Mouse (Mus musculus) c-Kit-negative CD71-positive TER-119-positive erythroid progenitor cells, embryonic 14.5 days (primary cell): ENCODE data around the gene Sh3bp4.

Experiments used
- DNase-seq: peaks from one replicate; pipeline ENCODE4 v3.0.0-alpha.2; 2013; ENCODE audit warnings: low read depth, low spot score

The Sh3bp4 gene

DNA sequence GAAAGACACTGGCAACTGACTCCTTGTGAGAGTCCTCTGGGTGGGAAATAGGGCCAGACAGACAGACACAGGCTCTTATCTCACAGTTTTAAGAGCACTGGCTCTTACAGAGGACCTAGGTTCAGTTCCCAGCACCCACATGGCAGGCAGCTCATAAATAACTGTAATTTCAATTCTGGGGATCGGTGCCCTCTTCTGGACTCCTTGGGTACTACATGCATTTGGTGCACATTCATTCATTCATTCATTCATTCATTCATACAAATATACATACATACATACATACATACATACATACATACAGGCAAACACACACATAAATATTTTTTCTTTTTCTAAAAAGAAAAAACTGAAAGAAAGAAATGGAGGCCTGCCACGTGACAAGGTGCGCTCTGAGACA, 56.9 kb downstream of the Sh3bp4 start:
- DNase-seq, result no peak

DNA sequence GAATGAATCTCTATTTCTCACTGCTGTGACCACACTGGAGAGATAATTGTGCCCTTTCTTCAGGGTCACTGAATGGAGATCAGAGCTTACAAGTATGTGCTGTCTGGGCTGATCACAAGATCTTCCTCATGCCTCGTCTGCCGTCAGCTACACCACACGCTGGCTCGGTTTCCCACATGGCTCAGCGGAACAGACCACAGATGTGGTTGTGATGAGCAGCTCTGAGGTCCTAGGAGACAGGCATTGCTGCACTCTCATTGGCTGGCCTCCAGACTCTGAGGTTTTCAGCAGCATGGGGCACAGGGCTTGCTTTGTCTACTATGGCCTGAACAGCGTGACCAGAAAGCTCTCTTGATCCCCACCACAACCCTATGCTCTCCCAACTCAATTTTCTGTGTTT, 60.2 kb downstream of the Sh3bp4 start:
- no peak for DNase-seq

DNA sequence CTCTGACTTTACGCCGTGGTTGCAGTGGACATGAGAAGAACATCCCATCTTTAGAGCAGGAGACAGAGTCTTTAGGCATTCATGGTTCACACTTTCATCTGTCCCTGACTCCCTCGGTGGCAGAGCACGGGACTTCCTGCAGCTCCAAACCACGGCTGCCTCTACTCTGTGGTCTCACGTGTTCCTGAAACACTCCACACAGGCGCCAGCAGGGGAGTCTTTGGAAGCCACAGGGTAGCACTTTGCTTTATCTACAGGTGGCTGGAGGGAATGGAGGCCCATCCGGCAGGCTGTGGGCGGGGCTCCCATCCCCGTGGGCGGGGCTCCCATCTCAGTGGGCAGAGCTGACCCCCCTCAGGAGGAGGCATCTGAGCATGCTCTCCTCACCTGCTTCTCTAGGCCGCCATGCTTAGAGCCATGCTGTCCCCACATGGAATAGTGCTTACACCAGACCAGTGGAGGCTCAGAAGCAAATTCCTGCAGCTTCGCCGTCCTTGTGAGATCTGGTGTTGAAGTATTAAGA, 60.9 kb downstream of the Sh3bp4 start:
- no peak for DNase-seq

DNA sequence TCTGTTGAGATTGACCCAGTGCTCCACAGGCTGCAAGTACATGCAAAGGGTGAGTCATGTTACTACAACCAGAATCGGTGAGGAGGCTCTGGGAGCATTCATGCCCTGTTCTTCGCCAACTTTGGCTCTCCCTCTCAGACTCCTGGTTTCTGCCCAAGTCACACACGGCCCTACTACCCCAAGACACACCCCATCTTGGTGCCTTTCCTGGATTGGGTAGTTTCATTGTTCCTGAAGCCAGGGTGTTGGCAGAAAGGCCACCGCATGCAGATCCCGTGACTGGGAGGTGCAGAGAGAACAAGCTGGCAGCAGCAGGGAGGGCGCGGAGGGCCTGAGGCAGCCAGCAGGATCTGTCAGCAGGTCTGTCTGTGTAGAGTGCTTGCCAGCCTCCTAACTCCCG, 61.5 kb downstream of the Sh3bp4 start:
- no peak for DNase-seq

DNA sequence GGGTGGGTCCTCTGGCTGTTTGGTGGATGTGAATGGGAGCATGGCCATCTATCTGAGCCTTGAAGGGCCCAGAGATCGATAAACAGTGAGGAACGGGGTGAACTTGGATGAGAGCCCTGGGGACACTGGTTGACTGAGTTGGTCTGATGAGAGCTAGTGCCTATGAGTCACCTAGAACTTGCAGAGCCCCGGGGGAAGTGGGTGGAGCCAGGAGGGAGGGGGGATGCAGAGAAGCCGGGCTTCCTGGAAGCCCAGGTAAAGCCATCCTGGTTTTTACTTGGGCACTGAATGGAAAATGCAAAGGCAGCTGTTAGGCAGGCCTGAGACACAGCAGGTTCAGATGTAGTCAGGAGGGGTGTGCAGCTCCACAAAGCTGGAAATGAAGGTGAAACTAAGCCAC, 63.1 kb downstream of the Sh3bp4 start:
- no peak for DNase-seq

DNA sequence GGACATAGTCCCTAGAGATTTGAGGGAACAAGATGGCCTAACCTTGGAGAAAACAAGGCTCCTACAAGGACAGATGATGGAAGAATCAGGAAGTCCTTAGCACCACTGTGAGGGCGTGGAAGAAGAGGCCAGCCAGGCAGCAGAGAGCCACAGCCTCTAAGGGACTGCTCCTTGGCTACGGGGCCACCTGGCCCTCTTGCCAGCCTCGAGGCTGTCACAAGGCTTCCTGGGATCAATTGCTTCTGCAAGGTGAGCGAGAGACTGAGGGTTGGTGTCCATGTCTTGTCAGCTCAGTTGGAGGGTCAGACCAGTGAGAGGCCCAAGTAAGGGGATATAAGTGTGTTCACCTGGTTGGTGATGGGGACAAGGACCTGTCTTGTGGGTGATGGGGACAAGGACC, 63.5 kb downstream of the Sh3bp4 start:
- no peak for DNase-seq

DNA sequence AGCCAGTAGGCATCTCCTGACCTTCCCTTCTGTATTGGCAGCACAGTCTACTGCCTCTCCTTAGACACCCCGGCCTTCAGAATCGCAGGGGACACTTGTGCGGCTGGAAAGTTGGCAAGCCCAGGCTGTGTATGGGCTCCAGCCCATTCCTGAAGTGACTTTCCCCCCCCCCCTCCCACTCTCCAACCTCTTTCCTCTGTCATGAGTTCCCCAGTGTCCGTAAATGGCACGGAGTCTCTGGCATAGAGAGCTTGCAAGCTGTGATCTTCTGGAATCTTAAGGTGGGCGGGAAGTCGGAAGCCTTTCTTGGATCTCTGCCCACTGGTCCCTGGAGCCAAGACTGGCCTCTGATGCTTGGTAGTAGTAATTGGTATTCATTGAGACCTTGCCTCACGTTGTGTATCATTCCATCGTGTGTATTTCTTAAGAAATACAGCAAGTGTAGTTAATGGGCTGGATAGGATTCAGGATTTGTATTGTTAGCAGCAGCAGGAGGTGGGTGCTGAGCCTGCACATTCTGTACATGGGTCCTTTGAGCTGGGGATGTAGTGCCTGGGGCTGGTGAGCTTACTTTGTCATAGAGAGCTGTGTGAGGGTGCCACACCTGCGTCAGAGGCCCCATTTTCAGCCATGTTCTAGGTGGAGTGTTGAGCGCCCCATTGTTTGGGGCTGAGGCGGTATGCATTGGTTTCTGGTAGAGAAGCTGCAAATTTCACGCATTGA, 66.0 kb downstream of the Sh3bp4 start:
- no peak for DNase-seq

DNA sequence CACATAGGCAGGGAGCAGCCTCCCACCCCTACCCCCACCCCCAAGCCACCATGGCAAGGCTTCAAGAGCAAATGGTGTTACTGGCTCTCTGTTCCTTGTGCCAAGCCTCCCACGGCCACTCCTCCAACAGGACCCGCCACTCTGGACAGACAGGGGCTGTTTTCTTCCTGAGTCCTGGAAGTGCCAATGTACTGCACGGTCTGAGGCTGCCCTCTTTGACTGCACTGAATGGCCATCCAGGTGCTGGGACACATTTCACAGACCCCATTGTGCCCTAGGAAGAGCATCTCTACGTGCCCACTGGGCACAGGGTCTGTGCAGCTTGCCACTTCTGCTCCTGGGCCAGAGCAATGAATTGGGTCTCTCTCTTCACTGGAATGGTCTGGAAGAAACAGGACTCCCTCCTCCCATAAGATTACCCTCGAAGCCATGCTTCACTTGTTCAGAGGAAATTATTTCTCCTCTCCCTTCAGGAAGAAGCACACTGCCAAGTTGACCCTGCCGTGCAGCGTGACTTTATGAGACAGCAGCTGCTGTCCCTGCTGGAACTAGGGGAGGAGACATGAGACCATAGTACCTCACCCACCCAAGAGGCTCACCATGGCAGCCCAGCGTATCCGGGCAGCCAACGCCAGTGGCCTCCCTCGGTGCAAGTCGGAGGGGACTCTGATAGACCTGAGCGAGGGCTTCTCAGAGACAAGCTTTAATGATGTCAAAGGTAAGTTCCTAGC, 67.0 kb downstream of the Sh3bp4 start:
- DNase-seq, result no peak

DNA sequence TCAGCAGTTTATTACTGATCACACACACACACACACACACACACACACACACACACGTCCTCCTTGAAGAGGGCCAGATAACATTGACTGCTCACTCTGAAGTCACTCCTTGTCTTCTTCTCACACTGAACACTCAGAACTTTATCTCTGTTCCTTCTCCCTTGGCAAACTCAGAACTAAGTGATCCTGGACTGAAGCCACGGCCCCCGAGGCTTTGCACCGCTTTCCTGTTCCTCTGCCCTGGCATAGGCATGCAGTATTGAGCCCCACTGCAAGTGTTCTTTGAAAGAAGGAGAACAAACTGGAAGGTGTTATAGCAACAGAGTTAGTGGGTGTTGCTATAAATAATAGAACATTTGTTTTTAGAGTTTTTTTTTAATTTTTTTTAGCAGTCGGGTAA, 68.1 kb downstream of the Sh3bp4 start:
- DNase-seq, result no peak

DNA sequence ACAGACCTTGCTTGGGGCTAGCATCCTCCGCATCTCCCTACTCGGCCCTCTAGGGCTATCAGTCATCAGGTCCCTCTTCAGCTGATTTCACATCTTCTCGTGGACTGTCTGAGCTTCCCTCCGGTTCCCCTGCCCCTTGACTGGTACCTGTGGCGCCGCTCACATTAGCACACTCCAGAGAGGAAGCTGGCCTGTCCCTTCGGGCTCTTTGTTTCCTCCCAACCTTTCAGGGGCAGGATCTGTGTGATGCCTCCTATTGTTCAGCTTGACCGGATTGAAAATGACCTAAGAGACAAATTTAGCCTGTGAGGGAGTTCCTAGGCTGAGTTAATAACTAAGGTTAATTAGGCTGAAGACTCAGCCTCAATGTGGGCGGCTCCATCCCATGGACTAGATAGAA, 69.9 kb downstream of the Sh3bp4 start:
- DNase-seq, result no peak

DNA sequence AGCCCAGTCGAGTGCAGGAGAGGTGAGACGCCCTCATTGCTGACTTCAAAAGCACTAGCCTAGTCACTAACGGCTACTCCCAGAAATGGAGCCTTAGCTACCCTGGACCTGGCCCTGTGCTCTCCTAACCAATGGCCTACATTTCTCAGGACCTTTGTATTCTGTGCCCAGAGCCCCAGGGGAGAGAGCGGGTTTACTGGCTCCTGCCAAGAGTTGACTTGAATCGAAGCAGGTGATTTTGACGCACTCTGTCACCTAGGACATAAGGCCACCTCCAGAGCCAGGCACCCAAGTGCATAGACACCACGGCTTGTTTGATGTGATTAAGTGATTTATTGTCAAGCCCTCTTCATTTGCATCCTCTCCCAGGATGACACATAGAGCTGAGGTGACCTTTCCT, 80.9 kb downstream of the Sh3bp4 start:
- DNase-seq, result no peak

DNA sequence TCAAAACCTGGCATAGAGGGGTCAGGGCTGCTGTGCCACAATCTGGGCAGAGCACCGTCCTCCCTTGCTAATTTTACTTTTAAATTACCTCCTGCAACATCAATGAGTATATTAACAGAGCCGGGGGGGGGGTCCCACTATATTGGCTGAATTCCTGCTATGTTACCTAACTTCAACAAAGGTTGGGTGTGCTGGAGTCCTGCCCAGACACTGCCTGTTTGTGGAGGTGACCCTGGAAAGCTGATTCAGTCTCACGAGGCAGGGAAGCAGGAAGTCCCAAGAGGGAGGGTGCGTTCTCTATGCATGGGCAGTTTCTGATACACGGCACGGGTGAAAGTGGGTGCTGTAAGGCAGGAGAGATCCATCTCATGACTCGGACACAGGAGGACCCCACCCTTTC, 82.4 kb downstream of the Sh3bp4 start:
- no peak for DNase-seq

DNA sequence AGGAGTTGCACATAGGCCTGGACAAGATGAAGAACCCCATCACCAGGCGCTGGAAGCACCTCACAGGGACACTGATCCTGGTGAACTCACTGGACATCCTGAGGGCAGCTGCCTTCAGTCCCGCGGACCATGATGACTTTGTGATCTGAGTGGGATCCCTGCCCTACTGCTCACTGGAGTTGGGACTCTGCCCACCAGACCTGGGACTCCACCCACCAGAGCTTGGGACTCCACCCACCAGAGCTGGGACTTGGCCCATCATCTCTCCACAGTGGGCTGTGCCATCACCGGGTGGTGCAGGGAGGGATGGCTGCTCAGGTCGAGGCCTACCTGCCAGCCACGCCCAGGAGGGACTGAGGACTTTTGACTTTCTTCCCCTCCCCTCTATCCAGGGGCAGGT, 83.0 kb downstream of the Sh3bp4 start:
- no peak for DNase-seq

DNA sequence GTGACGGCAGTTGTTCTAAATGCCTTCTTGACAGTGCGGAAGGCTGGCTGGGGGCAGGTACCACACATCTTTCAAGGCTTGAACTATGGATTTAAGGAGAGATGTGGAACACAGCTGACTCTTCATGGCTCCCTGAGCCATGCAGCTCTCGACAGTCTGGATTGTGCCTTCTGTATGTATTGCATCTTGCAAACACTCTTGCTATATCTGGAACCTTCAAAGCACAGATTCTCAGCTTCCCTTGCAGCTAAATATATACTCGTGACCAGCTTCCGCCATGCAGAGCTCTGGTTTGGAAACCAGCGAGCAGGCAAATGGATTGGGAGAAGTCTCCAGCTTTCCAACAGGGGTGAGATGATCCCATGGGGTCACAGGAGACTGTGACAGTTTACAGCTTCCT, 93.3 kb downstream of the Sh3bp4 start:
- DNase-seq, result no peak

DNA sequence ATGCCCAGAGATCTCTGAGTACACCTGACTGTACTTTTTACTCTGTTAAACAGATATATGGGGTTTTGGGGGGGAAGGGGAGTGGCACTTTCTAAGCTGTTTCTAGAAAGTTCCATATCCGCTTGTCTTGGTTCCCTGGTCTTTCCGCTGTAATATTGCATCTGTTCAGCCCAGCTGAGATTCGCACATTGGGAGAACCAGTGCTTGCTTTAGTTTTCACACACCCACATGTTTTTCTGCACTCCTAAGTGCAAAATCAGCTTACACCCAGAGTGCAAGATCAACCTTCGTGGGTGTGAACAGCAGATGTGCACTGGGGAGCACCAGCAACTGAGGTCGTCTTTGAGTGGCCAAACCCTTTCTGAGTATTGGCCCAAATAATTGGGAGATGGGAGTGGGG, 94.1 kb downstream of the Sh3bp4 start:
- no peak for DNase-seq

DNA sequence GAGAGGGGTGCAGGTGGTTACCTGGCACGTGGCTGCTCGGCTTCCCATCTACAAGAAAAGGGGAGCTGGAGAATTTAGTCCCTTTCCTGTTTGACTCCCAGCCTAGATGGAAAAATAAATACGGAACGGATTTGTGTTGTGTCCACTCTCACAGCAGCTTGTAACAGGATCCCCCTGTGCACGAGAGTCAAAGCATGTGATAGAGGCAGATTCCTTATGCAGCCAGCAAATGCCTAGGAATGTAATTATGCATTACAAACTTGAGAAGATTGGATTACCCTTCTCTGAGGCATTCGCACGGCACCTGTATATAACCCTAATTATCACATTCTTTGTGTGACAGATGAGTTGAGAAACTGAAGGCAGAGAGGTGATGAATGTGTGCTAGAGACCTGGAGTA, 94.5 kb downstream of the Sh3bp4 start:
- no peak for DNase-seq

DNA sequence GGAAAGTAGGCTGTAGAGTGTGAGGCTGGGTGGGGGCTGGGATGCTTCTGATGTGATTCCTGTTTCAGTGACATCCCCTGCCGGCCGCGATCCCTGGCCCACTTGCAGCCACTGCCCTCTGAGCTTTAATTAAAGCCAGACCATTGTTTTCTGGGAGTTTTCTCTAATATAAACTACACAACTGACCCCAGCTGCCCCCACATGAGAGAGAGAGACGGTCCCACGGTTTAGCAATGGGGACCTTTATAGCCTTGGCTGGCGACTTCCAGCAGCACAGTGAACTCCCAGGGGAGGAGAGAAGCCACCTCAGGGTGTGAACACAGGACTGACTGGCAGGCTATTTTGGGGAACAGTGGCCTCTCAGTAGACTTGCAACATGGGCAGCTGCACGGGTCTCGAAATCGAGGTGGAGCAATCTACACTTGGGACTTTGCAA, 96.6 kb downstream of the Sh3bp4 start:
- no peak for DNase-seq

DNA sequence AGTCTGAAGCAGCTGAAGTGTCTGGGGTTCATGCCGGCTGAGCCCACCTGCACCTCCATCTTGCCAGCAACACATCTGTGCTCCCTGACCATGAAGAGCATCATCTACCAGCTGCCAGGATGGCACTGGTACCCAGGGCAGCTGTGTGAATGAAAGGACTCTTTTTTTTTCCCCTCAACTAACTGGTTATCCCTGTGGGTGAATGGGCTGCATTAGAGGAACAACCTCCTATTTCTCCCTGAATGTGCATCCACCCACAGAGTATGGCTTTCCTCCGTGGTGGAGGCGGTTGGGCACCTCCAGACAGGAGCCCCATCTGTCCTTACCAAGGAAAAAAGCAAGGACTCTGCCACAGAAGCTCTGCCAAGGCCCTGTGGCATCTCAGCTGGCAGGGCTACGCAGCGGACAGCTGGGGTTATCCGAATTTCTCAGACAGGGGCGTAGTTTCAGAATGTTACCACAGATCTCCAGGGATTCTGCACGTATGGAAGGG, 101.1 kb downstream of the Sh3bp4 start:
- no peak for DNase-seq

DNA sequence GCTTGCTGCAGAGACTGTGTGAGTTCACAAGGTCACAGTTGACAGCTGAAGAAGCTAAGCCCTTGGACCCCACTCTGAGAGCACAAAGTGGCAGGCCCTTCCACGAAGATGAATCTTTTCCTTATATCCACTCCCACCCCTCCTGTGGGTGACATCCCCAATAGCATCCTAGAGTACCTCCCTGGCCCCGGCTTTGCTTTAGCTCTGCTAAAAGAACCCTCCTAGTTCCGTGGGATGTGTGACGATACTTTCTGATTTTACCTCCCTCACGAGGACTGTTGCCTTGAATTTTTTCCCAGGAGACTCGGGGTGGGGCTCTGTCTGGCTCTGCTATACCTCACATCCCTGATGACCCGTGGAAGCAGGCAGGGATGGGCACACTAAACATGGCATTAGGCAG, 104.4 kb downstream of the Sh3bp4 start:
- DNase-seq, result no peak

DNA sequence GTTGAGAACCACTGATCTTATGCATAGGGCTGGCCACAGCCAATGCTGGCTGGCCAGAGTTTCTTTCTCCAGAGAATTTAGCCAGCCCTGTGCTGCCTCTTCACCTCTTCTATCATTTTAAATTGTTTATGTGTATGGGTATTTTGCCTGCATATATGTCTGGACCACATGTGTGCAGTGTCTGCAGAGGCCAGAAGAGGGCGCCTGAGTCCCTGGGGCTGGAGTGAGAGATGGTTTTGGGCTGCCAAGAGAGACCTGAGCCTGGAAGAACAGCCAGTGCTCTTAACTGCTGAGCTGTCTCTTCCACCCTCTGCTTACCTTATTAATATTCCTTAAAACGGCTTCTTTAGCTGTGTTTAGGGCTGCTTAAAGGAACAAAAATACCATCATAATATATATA, 105.1 kb downstream of the Sh3bp4 start:
- DNase-seq, result no peak

DNA sequence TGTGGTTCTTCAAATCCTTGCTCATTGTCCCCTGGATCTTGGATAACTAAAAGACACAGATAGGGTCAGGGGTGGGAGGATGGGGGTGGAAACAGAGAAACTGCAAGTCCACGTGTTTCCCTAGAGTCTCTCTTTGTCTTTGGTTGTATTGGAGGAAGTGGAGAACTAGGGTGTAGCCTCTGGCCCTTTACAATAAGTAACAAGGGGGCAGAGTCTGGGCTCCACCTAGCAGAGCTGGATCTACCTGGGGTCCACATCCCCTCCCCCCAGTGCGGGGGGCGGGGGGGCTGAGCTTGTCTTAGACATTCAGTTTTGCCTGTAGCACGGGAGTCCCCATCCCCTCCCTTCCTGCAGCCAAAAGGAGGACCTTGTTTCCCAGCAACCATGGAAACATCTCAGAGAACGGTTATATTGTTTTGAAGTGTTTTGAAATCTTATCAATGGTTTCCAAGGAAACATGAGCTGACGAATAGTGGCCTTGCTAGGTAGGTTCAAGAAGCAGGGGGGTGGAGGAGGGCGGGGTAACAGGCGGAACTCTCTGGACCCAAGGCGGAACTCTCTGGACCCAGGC, 113.1 kb downstream of the Sh3bp4 start:
- no peak for DNase-seq

DNA sequence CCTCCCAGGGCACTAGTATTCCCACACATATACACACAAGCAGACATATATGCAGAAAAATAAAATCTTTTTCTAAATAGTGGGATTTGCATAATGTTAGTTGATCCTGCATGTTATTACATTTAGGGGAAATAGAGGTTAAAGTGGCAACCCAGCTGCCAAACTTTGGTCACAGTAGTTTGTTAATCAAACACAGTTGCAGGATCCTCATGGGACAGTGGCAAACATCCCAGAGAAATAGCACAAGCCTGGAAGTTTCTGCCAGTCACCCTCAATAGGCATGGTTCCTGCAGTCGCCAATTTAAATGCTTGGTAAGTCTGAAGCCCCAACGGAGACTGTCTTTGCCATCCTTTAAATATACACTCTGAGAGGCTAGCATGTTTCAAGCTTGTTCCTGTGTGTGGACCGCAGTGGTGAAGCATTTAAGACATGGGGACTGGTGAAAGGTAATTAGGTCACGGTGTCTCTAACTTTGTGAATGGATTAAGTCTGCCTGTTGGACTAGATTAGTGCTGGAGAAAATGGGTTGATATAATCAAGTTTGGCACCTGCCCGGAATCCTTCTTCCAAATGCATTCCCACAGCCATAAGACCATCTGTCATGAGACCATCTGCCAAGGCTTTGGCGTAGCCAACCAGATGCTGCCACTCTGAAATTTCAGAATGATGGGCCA, 114.0 kb downstream of the Sh3bp4 start:
- DNase-seq, result no peak
